Mouse (Mus musculus): ENCODE results near the gene Dnajc16. TPM values are rescaled to one million over a fixed set of nuclear protein-coding genes. Genes with fewer than 3 reads are reported as not detected.
A peak's percentile ranks its signal among the peaks of the same experiment; 100 is the strongest.

The Dnajc16 gene
- total RNA-seq (2021) (10 to 100 TPM; 21.3 to 29.6 TPM), polyA plus RNA-seq (2012; rRNA removed) (13.2 and 14.4 TPM in 2 replicates)
- long read RNA-seq, full-length matches to known transcripts: 11 of 12 reads
- long read RNA-seq, partial matches to known transcripts: 1 of 12 reads
- long read RNA-seq, other reads (novel, unspliced or antisense): 0 of 12 reads

GRCm38 (mm10) chr4:141790524-141790990 lies at the start of gene Dnajc16:
Gene Dnajc16 (minus strand): TSS chr4:141790931.
- DNase-seq: peak; percentile 97

GRCm38 (mm10) chr4:141834536-141835095 lies 43.9 kb upstream of the Dnajc16 start:
- DNase-seq: no peak

DNA sequence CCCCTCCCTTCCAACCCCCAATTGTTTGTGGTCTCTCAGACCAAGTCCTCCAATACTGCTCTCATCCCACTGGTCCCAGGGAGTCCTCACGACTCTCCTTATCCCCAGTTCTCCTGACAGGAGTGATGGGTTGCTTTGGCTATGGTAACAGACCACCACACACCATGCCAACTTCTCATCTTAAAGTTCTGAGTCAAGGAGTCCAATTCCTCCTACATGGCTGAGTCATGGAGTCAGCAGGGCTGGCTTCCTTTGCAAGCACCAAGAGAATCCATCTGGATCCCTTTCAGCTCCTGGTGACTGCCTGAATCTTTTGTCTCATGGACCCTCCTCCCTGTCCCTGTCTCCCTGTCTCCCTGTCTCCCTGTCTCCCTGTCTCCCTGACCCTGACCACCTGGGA lies 43.2 kb upstream of the Dnajc16 start:
- no peak for DNase-seq

GRCm38 (mm10) chr4:141831361-141831760 lies 40.6 kb upstream of the Dnajc16 start:
- no peak for DNase-seq

DNA sequence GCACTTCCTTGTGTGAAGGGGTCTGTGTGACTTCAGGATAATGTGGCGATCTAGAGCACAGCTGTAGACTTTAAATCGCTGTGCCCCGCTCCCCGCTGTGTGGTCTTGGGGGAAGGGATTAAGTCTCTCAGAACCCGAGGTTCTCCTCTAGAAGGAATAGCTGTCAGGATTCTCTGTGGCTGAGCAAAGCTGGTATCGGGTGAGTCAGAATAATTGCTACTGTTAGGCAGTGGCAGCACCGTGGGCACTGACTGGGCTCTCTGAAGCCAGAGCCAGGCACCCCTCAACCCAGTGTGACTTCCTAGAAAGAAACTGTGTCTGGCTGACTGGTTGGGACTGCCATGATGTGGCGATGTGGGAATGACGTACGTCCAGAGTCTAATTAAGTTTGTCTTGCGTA lies 39.6 kb upstream of the Dnajc16 start:
- DNase-seq: no peak

GRCm38 (mm10) chr4:141828177-141828576 lies 37.4 kb upstream of the Dnajc16 start:
- DNase-seq: peak; percentile 18

DNA sequence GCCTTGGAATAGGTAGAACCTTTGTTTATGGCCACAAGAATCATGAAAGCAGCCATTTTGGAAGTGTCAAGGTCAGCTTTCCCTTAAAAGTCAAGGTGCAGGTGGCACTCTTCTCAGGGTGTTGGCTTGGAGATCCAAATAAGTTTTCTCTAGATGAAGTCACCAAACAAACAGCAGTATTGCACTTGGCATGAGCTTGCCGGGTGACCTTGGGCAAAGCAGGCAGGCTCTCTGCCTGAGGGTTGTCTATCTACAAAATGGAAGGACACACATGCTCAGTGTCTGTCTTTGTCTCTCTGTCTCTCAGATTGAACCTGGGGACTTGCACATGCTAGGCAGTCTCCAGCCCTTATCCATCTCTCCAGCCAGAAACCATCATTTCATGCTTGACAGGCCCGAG lies 36.7 kb upstream of the Dnajc16 start:
- DNase-seq: peak; percentile 58

DNA sequence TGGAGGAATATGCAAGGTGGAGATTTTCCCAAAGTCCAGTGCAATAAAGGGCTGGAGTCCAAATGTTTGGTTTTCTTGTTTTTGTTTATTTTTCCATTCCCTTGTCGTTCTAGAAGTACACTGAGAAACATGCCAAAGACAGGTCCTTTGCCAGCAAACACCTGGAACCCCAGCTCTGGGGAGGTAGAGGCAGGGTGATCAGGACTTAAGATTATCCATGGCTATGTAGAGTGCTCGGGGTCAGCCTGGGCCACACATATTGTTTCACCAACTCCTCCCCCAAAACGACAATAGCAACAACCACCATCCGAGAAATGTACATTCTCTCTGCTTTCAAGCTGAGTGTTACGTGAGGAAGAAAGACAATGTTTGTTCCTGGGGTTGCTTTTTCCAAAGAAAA lies 35.3 kb upstream of the Dnajc16 start, which contains the start of gene Cela2a:
Gene Cela2a (minus strand): TSS at position 101 of the 400 bp plus-strand sequence.
- no peak for DNase-seq

GRCm38 (mm10) chr4:141822979-141823378 lies 32.2 kb upstream of the Dnajc16 start:
- DNase-seq: no peak

DNA sequence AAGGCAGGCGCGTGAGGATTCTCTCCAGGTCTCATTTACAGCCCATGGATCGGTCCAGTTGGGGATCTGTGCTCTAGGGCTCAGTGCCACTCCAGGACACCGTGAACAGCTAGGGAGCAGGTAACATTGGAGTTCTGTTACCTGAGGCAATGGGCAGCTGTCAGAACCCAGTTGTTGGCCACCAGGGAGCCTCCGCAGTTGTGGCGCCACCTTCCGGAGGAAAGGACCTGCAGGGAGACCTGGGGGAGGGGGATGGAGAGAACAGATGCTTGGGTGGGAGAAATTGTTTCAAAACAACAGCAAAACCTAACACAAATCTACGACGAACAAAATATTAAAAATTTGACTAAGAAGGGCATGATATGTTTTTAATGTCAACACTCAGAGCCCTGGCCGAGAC lies 31.4 kb upstream of the Dnajc16 start:
- no peak for DNase-seq

GRCm38 (mm10) chr4:141821178-141821577 lies 30.4 kb upstream of the Dnajc16 start:
- no peak for DNase-seq

GRCm38 (mm10) chr4:141819316-141819715 lies 28.6 kb upstream of the Dnajc16 start:
- no peak for DNase-seq

- no peak for DNase-seq
These were observed 28.1 kb upstream of the Dnajc16 start for GRCm38 (mm10) chr4:141818861-141819260.

GRCm38 (mm10) chr4:141817706-141818105 lies 27.0 kb upstream of the Dnajc16 start:
- no peak for DNase-seq

GRCm38 (mm10) chr4:141816776-141817655 lies 26.3 kb upstream of the Dnajc16 start:
- no peak for DNase-seq

DNA sequence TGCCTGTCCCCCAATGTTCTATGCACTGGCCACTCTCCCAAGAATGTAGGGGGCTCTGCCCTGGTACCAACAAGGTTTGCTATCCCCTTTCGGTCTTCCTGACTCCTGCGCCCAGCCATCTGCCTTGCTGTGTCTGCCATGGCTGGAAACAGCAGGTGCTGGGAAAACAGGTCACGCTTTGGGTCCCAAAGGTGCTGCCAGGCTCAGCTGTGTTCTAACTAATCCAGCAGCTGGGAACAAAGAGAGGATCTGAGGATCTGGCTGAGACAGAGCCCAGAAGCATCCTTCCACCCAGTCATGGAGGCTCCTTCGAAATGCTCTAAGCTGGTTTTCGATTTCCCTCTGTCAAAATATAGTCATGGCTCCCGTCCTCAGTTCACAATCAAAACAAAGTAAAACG lies 25.5 kb upstream of the Dnajc16 start:
- DNase-seq: no peak

- no peak for DNase-seq
These were observed 20.6 kb upstream of the Dnajc16 start for GRCm38 (mm10) chr4:141811375-141811774.

DNA sequence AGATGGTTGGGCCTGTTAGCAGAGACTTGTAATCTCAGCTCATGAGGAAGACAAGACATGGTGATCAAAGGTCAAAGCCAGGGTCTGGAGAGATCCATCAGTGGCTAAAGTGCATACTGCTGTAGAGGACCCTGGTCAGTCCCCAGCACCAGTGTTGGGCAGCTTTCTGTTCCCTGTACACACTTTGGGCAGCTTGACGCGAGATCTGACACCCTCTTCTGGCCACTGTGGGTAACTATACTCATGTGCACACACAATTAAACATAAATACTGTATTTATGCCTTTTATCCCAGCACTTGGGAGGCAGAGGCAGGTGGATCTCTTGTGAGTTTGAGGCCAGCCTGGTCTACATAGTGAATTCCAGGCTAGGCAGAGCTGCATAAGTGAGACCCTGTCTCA lies 20.2 kb upstream of the Dnajc16 start:
- DNase-seq: no peak

DNA sequence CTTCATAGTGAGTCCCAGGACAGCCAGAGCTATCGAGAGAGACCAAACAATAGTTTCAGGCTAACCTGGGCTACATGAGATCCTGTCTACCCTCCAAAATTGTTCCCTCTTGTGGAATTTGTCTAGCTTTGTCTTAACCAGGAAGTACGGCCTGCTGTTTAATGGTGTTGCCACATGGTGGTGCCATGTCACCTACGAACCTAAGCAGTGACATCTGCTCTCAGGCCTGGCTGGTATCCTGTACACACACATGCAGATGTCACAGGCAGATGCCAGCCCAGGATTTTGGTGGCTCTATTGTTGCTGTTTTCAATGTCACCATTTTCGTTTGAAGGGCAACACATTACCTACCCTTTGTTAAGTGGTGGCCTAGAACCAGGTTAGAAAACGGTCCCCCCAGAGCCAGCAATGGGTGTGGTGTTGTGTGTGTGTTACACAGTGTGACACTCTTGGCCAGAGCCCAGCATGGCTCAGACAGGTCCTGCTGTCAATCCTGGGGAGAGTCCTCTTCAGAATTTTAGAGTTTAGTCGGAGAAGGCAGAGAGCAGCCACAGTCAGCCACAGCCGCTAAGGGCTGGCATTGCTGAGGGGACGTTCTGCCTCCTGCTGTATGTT lies 19.2 kb upstream of the Dnajc16 start:
- no peak for DNase-seq

DNA sequence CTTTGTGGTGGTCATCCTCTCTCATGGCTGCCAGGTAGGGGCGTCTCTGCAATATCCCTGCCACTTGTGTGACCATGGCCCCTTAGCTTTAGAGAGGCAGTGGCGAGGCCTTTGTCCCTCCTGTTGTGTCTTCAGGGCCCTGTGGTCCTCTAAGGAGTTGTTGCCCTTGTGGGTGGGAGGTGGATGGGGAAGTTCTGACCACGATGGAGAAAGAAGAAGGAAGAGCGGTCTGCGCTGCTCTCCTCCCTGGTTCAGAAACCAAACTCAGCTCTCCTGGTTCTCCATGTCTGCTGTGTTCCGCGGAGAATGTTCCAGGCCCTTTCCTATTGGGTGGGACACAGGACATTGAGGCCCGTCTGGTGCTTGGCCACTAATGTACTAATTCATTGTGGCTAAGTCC lies 15.2 kb upstream of the Dnajc16 start:
- DNase-seq: no peak

GRCm38 (mm10) chr4:141804105-141804504 lies 13.4 kb upstream of the Dnajc16 start:
- no peak for DNase-seq

DNA sequence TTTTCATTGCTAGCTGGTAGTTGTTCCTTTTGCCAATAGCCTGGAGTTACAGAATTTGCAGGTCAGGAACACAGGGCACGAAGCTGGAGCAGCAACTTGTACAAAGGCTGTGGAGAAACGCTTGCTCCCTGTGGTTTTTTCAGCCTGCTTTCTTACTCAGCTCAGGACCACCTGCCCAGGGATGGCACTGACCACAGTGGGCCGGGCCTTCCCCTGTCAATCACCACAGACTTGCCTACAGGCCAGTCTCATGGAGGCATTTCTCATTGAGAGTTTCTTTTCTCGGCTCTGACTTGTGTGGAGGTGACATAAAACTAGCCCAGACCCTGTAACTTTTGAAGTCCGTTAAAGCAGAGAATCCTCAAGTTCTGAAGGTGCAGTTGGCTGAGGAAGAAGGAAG lies 6.8 kb upstream of the Dnajc16 start:
- DNase-seq: no peak

DNA sequence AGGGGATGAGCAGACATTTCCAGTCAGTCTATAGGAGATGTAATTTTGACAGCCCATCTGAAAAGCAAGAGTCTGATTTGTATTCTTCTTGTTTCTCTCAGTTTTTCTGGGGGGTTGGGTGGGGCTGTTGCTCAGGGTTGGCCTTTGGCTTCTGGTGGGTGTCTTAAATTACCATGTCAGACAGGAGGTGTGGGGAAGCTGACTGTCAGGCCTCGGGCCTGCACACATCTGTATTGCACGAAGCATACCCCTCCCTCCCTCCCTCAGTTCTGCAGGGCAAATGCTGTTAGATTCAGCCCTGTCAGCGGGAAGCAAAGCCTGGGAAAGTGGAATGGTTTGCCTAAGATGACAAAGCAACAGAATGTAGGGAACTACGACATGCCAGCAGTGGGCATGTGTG lies 6.2 kb upstream of the Dnajc16 start:
- no peak for DNase-seq
